Mouse (Mus musculus) hindbrain, embryonic 16.5 days (tissue): ENCODE data around the gene Fuk. TPM values are rescaled to one million over a fixed set of nuclear protein-coding genes. Genes with fewer than 3 reads are reported as not detected.
A peak's percentile ranks its signal among the peaks of the same experiment; 100 is the strongest.
"Not testable (repeated sequence)": the region's sequence is repeated elsewhere in the genome, so short reads cannot be mapped to it uniquely, and the experiment has no call there.

ENCODE experiments used
- ATAC-seq: fragments of 200-750 bp; cut with Nextera tagmentation; 2 replicates; pipeline ENCODE4 v1.8.0; 2017; ENCODE audit warnings: moderate TSS enrichment, moderate library complexity
- H3K27ac ChIP-seq: fragments of 300-500 bp; sonication (generic); 2 replicates; pipeline ENCODE4 v1.5.1; 2014; ENCODE audit warnings: low read depth, mild to moderate bottlenecking, control low read depth, low read length, moderate library complexity
- H3K27me3 ChIP-seq: fragments of 300-500 bp; sonication (generic); replicated peaks from 2 replicates; pipeline ENCODE4 v1.6.1; 2014; ENCODE audit warnings: low read length; ENCODE audit not compliant: control insufficient read depth, insufficient read depth
- H3K36me3 ChIP-seq: fragments of 300-500 bp; sonication (generic); 2 replicates; pipeline ENCODE4 v1.6.1; 2014; ENCODE audit warnings: mild to moderate bottlenecking, low read length, moderate library complexity, mixed read lengths; ENCODE audit not compliant: control insufficient read depth, insufficient read depth
- H3K4me1 ChIP-seq: fragments of 300-500 bp; sonication (generic); 2 replicates; pipeline ENCODE4 v1.6.1; 2014; ENCODE audit warnings: low read depth, low read length; ENCODE audit not compliant: control insufficient read depth, insufficient read depth
- H3K4me2 ChIP-seq: fragments of 300-500 bp; sonication (generic); 2 replicates; pipeline ENCODE4 v1.6.1; 2014; ENCODE audit warnings: mild to moderate bottlenecking, low read length, control low read depth, moderate library complexity
- H3K4me3 ChIP-seq: fragments of 300-500 bp; sonication (generic); 2 replicates; pipeline ENCODE4 v1.5.1; 2014; ENCODE audit warnings: mild to moderate bottlenecking, low read length, control low read depth, moderate library complexity
- H3K9ac ChIP-seq: fragments of 300-500 bp; sonication (generic); 2 replicates; pipeline ENCODE4 v1.6.1; 2014; ENCODE audit warnings: low read depth, mild to moderate bottlenecking, control low read depth, low read length, moderate library complexity
- H3K9me3 ChIP-seq: fragments of 300-500 bp; sonication (generic); 2 replicates; pipeline ENCODE4 v1.6.1; 2014; ENCODE audit warnings: mild to moderate bottlenecking, low read length, moderate library complexity; ENCODE audit not compliant: control insufficient read depth
- WGBS: fragments of 180-500 bp; shearing (Covaris S2); extraction: QIAGEN DNeasy Blood & Tissue Kit; methylation state at CpG from one replicate; pipeline ENCODE4 v1.1.7; 2014; 5-methylcytosine and 5-hydroxymethylcytosine counted together
- polyA plus RNA-seq: library from polyadenylated mRNA; unstranded; fragments of >200 nt; fragmentation: Nextera tagmentation; extraction: Ambion mirVana; gene quantifications from 2 replicates; pipeline ENCODE4 v1.2.1, GENCODE M21; 2015

The Fuk gene
- polyA plus RNA-seq, 1 experiment from 2014 or later, result 8.1 TPM

DNA sequence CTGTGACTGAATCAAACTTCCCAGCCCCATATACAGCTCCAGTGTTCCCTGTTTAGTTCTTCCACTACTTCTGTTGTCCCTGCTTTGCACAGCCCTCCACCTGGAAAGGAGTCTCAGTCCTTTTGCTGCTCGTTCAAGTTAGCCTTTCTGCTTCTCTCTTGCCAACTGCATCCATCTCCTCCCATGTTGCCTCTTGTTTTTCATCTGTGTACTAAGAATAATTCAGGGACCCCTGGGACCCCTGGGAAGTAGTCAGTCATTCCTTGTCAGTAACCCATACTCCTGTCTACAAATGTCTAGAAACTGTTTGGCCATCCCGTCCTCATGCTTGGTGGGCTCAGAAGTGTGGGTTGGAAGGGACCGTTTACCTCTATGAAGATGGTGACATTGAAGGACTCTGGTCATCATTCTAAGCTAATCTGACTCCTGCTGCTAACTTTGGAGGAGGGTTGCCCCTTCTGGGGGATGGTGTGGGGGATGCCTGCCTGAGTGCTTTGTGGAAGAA lies 18.5 kb upstream of the Fuk start:
- H3K4me3 ChIP-seq, result peak overlapping the region; percentile 92
- no peaks in the 10 kb centered on the region for H3K9me3 ChIP-seq
- no peaks in the 10 kb centered on the region for H3K36me3 ChIP-seq
- H3K9ac ChIP-seq, result peak overlapping the region; percentile 96
- H3K4me1 ChIP-seq, result peaks cover 20% of the 10 kb centered on the region
- no peaks in the 10 kb centered on the region for H3K27me3 ChIP-seq
- ATAC-seq, result no peak
- no peak overlapping the region for H3K27ac ChIP-seq
- peak overlapping the region; percentile 78 for H3K4me2 ChIP-seq
- WGBS, result 33% methylated on average over 3 of the region's 3 CpGs

DNA sequence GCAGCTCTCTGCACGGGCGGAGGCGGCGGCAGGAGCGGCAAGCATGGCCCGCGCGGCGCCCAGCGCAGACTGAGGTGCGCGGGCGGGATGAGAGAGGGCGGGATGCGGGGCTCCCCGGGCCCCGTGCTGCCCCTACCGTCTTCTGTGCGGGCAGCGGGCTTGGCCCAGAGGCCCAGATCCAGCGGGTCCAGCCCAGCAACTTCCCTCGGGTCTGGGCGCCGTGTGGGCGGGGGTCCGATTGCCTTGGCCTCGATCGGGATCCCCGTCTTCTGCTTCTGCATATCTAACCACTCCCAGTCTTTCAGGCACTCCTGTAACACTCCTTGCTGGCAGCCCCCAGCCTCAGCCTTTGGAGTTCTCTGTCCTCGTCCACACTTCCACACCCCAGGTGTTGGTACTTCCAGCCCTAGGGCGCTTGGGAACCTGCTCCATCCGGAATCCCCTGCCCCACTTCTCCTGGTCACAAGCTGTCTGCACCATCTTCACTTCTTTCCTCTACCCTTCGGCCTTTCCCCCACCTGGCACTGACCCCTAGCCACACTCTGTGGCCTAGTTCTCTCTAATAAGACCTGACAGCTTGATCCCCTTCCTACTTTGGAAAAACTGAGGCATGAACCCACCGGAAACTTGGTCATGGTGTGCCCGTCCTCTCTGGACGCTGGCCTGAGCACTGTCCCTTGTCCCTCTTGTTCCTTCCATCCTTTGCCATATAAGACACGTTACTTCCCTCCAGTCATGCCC lies 17.9 kb upstream of the Fuk start:
- H3K9me3 ChIP-seq, result no peaks in the 10 kb centered on the region
- no peaks in the 10 kb centered on the region for H3K36me3 ChIP-seq
- H3K4me1 ChIP-seq, result peaks cover 20% of the 10 kb centered on the region
- peak overlapping the region; percentile 86 for H3K27ac ChIP-seq
- H3K4me3 ChIP-seq, result peak overlapping the region; percentile 92
- H3K9ac ChIP-seq, result peak overlapping the region; percentile 96
- H3K27me3 ChIP-seq, result no peaks in the 10 kb centered on the region
- peak overlapping the region; percentile 78 for H3K4me2 ChIP-seq
- peak; percentile 25 for ATAC-seq
- 2% methylated on average over 13 of the region's 37 CpGs for WGBS

DNA sequence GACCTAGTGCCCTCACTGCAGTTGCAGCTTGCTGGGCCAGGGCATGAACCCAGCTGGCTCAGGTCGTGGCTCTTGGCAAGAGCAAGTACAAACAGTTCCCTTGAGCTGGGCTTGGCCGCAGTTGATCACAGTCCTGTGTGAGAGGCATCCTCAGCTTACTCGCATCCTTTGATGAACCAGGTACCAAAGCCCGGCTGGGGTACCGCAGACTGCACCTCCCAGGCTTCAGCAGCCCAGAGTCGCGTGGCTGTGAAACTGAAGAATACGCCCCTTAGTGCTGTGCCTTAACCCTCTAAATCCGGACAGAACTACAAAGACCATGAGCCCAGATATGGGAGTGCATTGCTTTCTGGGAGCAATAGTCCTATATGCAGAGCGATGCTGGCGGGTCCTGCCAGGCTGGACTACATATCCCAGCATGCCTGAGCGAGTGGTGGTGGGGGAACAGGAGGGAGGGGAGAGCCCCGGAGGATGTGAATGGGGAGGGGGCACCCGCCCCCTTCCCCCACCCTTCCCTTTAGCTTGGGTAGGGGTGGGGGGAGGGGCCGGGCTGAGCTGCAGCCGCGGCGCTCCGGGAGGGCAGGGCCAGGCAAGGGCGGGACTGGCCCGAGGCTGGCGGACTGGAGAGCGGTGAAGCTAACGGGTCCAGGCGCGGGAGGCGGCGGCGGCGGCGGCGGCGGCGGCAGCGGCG lies 17.2 kb upstream of the Fuk start, which contains the start of gene St3gal2:
St3gal2 (plus strand) TSS at position 582 of the 691 bp plus-strand sequence.
- Histone ChIP-seq H3K4me2 (peak within 1 kb of the TSS; percentile 78), H3K4me1 (peaks cover 20% of the 10 kb centered on the region), H3K9ac (peak within 1 kb of the TSS; percentile 96), H3K4me3 (peak within 1 kb of the TSS; percentile 92), H3K36me3 (no peaks in the 10 kb centered on the region), H3K27me3 (no peaks in the 10 kb centered on the region), H3K27ac (peak within 1 kb of the TSS; percentile 86), H3K9me3 (no peaks in the 10 kb centered on the region)
- under 1% methylated on average over 28 of the region's 36 CpGs for whole genome bisulfite sequencing
- ATAC-seq, result peak; percentile 99

DNA sequence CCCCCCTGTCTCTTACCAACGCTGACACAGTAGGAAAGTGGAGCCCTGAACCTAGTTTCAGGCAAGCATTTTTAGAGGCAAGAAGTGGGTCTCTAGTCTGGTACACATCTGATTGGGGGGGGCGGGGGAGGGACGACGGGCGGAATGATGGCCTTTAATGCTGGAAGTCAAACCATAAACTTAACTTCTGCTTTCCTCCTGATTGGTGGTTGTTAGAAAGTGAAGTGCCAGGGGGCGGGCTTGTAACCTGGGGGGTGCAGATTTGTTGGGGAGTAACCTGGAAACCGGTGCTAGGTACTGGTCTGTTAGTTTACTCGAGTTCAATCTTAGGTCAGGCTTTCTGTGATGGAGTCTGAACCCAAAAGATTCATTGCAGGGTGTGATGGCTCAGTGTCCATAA lies 16.2 kb upstream of the Fuk start:
- WGBS, result 63% methylated on average over 8 of the region's 8 CpGs

DNA sequence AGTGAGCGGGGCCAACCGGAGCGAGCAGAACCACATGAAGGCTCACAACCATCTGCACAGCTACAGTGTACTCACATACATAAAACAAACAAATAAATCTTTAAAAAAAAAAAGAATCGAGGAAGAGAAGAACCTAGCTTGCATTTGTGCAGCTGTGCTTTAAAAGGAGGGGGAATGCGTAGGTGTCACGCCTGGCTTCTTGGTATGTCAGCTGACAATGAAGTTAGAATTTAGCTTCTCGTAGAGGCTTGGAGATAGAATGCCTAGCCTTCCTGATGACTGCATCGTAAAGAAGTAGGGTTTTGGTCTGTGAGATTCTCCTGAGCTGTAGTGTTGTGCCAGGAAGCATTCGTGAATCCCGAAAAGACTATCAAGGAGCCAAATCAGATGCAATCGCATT lies 15.7 kb upstream of the Fuk start:
- Histone ChIP-seq H3K9ac (no peak overlapping the region), H3K27ac (no peak overlapping the region), H3K9me3 (no peaks in the 10 kb centered on the region), H3K4me2 (no peak overlapping the region), H3K27me3 (no peaks in the 10 kb centered on the region), H3K4me3 (no peak overlapping the region), H3K4me1 (peaks cover 20% of the 10 kb centered on the region), H3K36me3 (no peaks in the 10 kb centered on the region)
- no peak for ATAC-seq
- WGBS, result 83% methylated on average over 11 of the region's 11 CpGs

More for the DNA sequence above, 16.2 kb upstream of the Fuk start:
- H3K4me2 ChIP-seq, result no peak overlapping the region
- no peaks in the 10 kb centered on the region for H3K27me3 ChIP-seq
- no peaks in the 10 kb centered on the region for H3K9me3 ChIP-seq
- H3K36me3 ChIP-seq, result no peaks in the 10 kb centered on the region
- H3K27ac ChIP-seq, result no peak overlapping the region
- H3K4me1 ChIP-seq, result peaks cover 20% of the 10 kb centered on the region
- no peak for ATAC-seq
- no peak overlapping the region for H3K9ac ChIP-seq
- no peak overlapping the region for H3K4me3 ChIP-seq

DNA sequence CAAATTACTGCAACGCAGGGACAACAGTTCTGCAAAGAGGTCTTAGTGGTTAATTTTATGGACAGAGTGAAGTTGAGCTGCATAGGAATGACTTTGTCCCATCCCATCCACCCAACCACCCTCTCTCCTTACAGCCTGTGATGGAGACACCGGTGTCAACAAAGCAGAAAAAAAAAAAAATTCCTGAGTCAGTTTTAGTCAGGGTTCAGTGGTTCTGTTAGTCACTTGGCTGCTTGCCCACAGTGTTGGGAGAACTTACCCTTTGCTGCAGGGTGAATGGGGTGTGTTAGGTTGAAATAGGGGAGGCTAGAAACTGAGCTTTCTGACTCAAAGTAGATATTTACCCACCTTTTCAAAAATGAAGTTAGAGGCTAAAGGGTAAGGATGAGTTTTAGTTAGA lies 15.1 kb upstream of the Fuk start:
- Histone ChIP-seq H3K36me3 (no peaks in the 10 kb centered on the region), H3K9ac (no peak overlapping the region), H3K4me2 (no peak overlapping the region), H3K4me1 (peaks cover 20% of the 10 kb centered on the region), H3K9me3 (no peaks in the 10 kb centered on the region), H3K27me3 (no peaks in the 10 kb centered on the region), H3K4me3 (no peak overlapping the region), H3K27ac (no peak overlapping the region)
- 65% methylated on average over 2 of the region's 2 CpGs for WGBS
- no peak for ATAC-seq

DNA sequence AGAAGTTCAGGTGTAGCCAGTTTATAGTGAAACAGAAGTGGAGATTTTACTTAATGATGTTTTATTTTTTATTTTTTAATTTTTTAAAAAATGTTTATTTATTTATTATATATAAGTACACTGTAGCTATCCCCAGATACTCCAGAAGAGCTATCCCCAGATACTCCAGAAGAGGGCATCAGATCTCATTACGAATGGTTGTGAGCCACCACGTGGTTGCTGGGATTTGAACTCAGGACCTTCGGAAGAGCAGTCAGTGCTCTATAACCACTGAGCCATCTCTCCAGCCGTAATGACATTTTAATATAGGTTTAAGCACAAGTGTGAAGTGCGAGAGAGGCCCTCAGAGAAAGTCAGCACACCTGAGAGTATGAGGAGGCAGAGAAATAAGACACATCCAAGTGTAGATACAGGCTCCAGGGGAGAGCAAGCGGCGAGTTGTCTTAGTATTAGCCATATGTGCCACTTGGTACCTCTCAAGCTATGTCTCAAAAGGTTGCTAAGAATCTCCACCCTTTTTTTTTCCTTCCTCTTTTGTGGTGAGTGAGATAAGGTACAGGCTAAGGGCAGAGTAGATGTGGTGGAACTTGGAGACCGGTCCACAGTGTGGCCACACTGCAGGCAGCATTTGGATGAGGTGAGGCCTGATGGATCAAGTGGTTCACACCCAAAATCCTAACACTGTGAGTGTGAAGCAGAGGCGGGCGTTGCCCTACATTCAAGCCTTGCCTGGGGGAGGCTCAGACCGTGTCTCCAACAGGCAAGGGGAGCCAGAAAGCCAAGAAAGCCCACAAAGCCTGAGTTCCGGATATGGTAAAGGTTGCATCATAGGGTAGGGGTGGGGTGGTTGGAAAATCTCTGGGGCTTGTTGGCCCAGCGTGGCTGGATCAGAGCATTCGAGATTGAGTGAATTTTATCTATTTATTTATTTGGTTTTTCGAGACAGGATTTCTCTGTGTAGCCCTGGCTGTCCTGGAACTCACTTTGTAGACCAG lies 9.6 kb upstream of the Fuk start:
- WGBS, result 90% methylated on average over 15 of the region's 15 CpGs
- Histone ChIP-seq H3K4me3 (no peak overlapping the region), H3K4me2 (no peak overlapping the region), H3K9ac (no peak overlapping the region), H3K4me1 (no peaks in the 10 kb centered on the region), H3K9me3 (no peaks in the 10 kb centered on the region), H3K27me3 (no peaks in the 10 kb centered on the region), H3K36me3 (no peaks in the 10 kb centered on the region), H3K27ac (no peak overlapping the region)
- no peak for ATAC-seq

DNA sequence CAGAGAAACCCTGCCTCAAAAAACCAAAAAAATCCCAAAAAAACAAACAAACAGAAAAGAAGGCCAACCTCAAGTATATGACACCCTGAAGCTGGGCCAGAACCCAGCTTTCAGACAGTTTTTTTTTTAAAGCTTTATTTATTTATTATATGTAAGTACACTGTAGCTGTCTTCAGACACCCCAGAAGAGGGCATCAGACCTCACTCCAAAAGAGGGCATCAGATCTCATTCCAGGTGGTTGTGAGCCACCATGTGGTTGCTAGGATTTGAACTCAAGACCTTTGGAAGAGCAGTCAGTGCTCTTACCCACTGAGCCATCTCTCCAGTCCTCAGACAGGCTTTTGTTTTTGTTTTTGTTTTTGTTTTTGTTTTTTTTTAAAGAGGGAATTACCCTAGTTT lies 7.6 kb upstream of the Fuk start:
- not testable (repeated sequence) for H3K27me3 ChIP-seq, H3K4me3 ChIP-seq, H3K4me2 ChIP-seq, H3K9me3 ChIP-seq, H3K4me1 ChIP-seq, ATAC-seq, H3K9ac ChIP-seq, H3K36me3 ChIP-seq, H3K27ac ChIP-seq
